Mouse (Mus musculus) liver, embryonic 15.5 days (tissue): Measurements from ENCODE around the gene Pde11a. TPM values are rescaled to one million over a fixed set of nuclear protein-coding genes. Genes with fewer than 3 reads are reported as not detected.

Experiments used
- ATAC-seq: fragments of 200-750 bp; cut with Nextera tagmentation; 2 replicates; pipeline ENCODE4 v1.8.0; 2017; ENCODE audit warnings: moderate number of reproducible peaks, mild to moderate bottlenecking, moderate library complexity; ENCODE audit not compliant: insufficient read depth
- H3K27ac ChIP-seq: fragments of 300-500 bp; sonication (generic); replicated peaks from 2 replicates; pipeline ENCODE4 v1.5.1; 2015; ENCODE audit warnings: mild to moderate bottlenecking, inconsistent platforms
- H3K27me3 ChIP-seq: fragments of 300-500 bp; sonication (generic); 2 replicates; pipeline ENCODE4 v1.6.1; 2015; ENCODE audit warnings: mild to moderate bottlenecking, inconsistent platforms
- H3K36me3 ChIP-seq: fragments of 300-500 bp; sonication (generic); replicated peaks from 2 replicates; pipeline ENCODE4 v1.6.1; 2015; ENCODE audit warnings: moderate library complexity, mild to moderate bottlenecking, inconsistent platforms
- H3K4me1 ChIP-seq: fragments of 300-500 bp; sonication (generic); replicated peaks from 2 replicates; pipeline ENCODE4 v1.6.1; 2015; ENCODE audit warnings: inconsistent platforms
- H3K4me2 ChIP-seq: fragments of 300-500 bp; sonication (generic); 2 replicates; pipeline ENCODE4 v1.6.1; 2015; ENCODE audit warnings: moderate library complexity, mild to moderate bottlenecking, inconsistent platforms
- H3K4me3 ChIP-seq: fragments of 300-500 bp; sonication (generic); replicated peaks from 2 replicates; pipeline ENCODE4 v1.5.1; 2015; ENCODE audit warnings: mild to moderate bottlenecking, inconsistent platforms
- H3K9ac ChIP-seq: fragments of 300-500 bp; sonication (generic); 2 replicates; pipeline ENCODE4 v1.6.1; 2015; ENCODE audit warnings: moderate library complexity, mild to moderate bottlenecking, inconsistent platforms
- H3K9me3 ChIP-seq: fragments of 300-500 bp; sonication (generic); replicated peaks from 2 replicates; pipeline ENCODE4 v1.6.1; 2016; ENCODE audit warnings: inconsistent platforms
- WGBS: fragments of 180-500 bp; shearing (Covaris S2); methylation state at CpG from one replicate; pipeline ENCODE4 v1.1.7; 2015; ENCODE audit warnings: mixed read lengths; ENCODE audit not compliant: insufficient replicate concordance; 5-methylcytosine and 5-hydroxymethylcytosine counted together
- polyA plus RNA-seq: library from polyadenylated mRNA; unstranded; fragments of >200 nt; fragmentation: Nextera tagmentation; extraction: Ambion mirVana; gene quantifications from 2 replicates; pipeline ENCODE4 v1.2.1, GENCODE M21; 2015

Gene Pde11a
- polyA plus RNA-seq, 1 experiment from 2014 or later, result not detected

GRCm38 (mm10) chr2:76162822-76163221 is 175.8 kb downstream of the Pde11a start:
- H3K9ac ChIP-seq, result no peak overlapping the region
- H3K4me1 ChIP-seq, result no peaks in the 10 kb centered on the region
- ATAC-seq, result no peak
- H3K27me3 ChIP-seq, result no peaks in the 10 kb centered on the region
- WGBS, result 54% methylated on average over 4 of the region's 4 CpGs
- no peaks in the 10 kb centered on the region for H3K9me3 ChIP-seq
- no peak overlapping the region for H3K4me3 ChIP-seq
- no peak overlapping the region for H3K27ac ChIP-seq
- H3K4me2 ChIP-seq, result no peak overlapping the region
- no peaks in the 10 kb centered on the region for H3K36me3 ChIP-seq

- Histone ChIP-seq H3K27ac (no peak overlapping the region), H3K4me3 (no peak overlapping the region), H3K9me3 (no peaks in the 10 kb centered on the region), H3K4me2 (no peak overlapping the region), H3K27me3 (no peaks in the 10 kb centered on the region), H3K36me3 (no peaks in the 10 kb centered on the region), H3K9ac (no peak overlapping the region), H3K4me1 (no peaks in the 10 kb centered on the region)
- ATAC-seq, result no peak
- WGBS, result 56% methylated on average over 2 of the region's 2 CpGs
These were observed 179.6 kb downstream of the Pde11a start for GRCm38 (mm10) chr2:76158973-76159372.

DNA sequence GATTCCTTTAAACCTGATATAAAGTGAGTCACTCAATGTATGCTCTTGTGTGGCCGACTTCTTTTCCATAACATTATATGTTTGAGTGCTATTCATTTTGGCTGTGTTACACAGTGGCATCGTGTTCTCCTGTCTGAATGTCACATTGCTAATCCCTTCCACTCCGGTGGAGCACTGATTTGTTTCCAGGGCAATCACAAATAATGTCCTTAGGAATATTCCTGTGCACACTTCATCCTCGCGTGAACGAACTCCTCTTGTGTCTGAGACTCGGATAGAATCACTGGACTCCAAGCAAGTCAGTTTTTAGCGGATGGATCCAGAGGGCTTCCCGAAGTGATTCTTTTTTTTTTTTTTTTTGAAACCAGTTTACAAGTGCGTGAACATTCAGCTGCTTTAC is 197.4 kb downstream of the Pde11a start:
- no peak overlapping the region for H3K9ac ChIP-seq
- no peaks in the 10 kb centered on the region for H3K36me3 ChIP-seq
- no peak overlapping the region for H3K4me2 ChIP-seq
- H3K9me3 ChIP-seq, result no peaks in the 10 kb centered on the region
- 68% methylated on average over 10 of the region's 10 CpGs for WGBS
- H3K27ac ChIP-seq, result no peak overlapping the region
- no peaks in the 10 kb centered on the region for H3K27me3 ChIP-seq
- H3K4me3 ChIP-seq, result no peak overlapping the region
- H3K4me1 ChIP-seq, result no peaks in the 10 kb centered on the region
- no peak for ATAC-seq

GRCm38 (mm10) chr2:76132983-76133382 is 205.6 kb downstream of the Pde11a start:
- no peak for ATAC-seq
- no peak overlapping the region for H3K9ac ChIP-seq
- no peaks in the 10 kb centered on the region for H3K4me1 ChIP-seq
- 16% methylated on average over 3 of the region's 3 CpGs for WGBS
- no peak overlapping the region for H3K27ac ChIP-seq
- no peaks in the 10 kb centered on the region for H3K27me3 ChIP-seq
- H3K9me3 ChIP-seq, result no peaks in the 10 kb centered on the region
- H3K4me3 ChIP-seq, result no peak overlapping the region
- H3K36me3 ChIP-seq, result no peaks in the 10 kb centered on the region
- H3K4me2 ChIP-seq, result no peak overlapping the region

- H3K4me1 ChIP-seq, result no peaks in the 10 kb centered on the region
- no peaks in the 10 kb centered on the region for H3K9me3 ChIP-seq
- no peak overlapping the region for H3K27ac ChIP-seq
- no peaks in the 10 kb centered on the region for H3K36me3 ChIP-seq
- H3K9ac ChIP-seq, result no peak overlapping the region
- no peaks in the 10 kb centered on the region for H3K27me3 ChIP-seq
- ATAC-seq, result no peak
- H3K4me2 ChIP-seq, result no peak overlapping the region
- no peak overlapping the region for H3K4me3 ChIP-seq
- WGBS, result 44% methylated on average over 12 of the region's 12 CpGs
These were observed 208.5 kb downstream of the Pde11a start for GRCm38 (mm10) chr2:76129933-76130627.

- no peaks in the 10 kb centered on the region for H3K27me3 ChIP-seq
- no peak overlapping the region for H3K4me3 ChIP-seq
These were observed 209.5 kb downstream of the Pde11a start for GRCm38 (mm10) chr2:76129058-76129437.

GRCm38 (mm10) chr2:76128105-76129057 is 210.2 kb downstream of the Pde11a start:
- WGBS, result 38% methylated on average over 9 of the region's 9 CpGs
- Histone ChIP-seq H3K36me3 (no peaks in the 10 kb centered on the region), H3K27ac (no peak overlapping the region), H3K9me3 (no peaks in the 10 kb centered on the region), H3K27me3 (no peaks in the 10 kb centered on the region), H3K4me3 (no peak overlapping the region), H3K4me1 (no peaks in the 10 kb centered on the region), H3K4me2 (peak overlapping the region; percentile 25; the same call in 1 of the 2 replicates), H3K9ac (no peak overlapping the region)
- ATAC-seq, result no peak

More at GRCm38 (mm10) chr2:76129058-76129437, 209.5 kb downstream of the Pde11a start:
- WGBS, result 25% methylated on average over 8 of the region's 8 CpGs
- H3K4me2 ChIP-seq, result peak overlapping the region; percentile 25; the same call in 1 of the 2 replicates
- no peak overlapping the region for H3K27ac ChIP-seq
- no peaks in the 10 kb centered on the region for H3K36me3 ChIP-seq
- H3K4me1 ChIP-seq, result no peaks in the 10 kb centered on the region
- no peak for ATAC-seq
- H3K9me3 ChIP-seq, result no peaks in the 10 kb centered on the region
- no peak overlapping the region for H3K9ac ChIP-seq

GRCm38 (mm10) chr2:76126651-76127050 is 211.9 kb downstream of the Pde11a start:
- H3K9me3 ChIP-seq, result no peaks in the 10 kb centered on the region
- H3K9ac ChIP-seq, result no peak overlapping the region
- no peak overlapping the region for H3K27ac ChIP-seq
- no peak for ATAC-seq
- H3K4me1 ChIP-seq, result no peaks in the 10 kb centered on the region
- H3K27me3 ChIP-seq, result no peaks in the 10 kb centered on the region
- no peaks in the 10 kb centered on the region for H3K36me3 ChIP-seq
- H3K4me3 ChIP-seq, result no peak overlapping the region
- 76% methylated on average over 6 of the region's 6 CpGs for WGBS
- H3K4me2 ChIP-seq, result no peak overlapping the region

GRCm38 (mm10) chr2:76124821-76125220 is 213.8 kb downstream of the Pde11a start:
- Histone ChIP-seq H3K27ac (no peak overlapping the region), H3K27me3 (no peaks in the 10 kb centered on the region), H3K4me1 (no peaks in the 10 kb centered on the region), H3K4me2 (no peak overlapping the region), H3K4me3 (no peak overlapping the region), H3K9ac (no peak overlapping the region), H3K36me3 (no peaks in the 10 kb centered on the region), H3K9me3 (no peaks in the 10 kb centered on the region)
- 69% methylated on average over 6 of the region's 6 CpGs for WGBS
- no peak for ATAC-seq

- Histone ChIP-seq H3K27ac (no peak overlapping the region), H3K36me3 (no peaks in the 10 kb centered on the region), H3K4me1 (no peaks in the 10 kb centered on the region), H3K9me3 (no peaks in the 10 kb centered on the region), H3K9ac (no peak overlapping the region), H3K4me3 (no peak overlapping the region), H3K27me3 (no peaks in the 10 kb centered on the region), H3K4me2 (no peak overlapping the region)
- 39% methylated on average over 6 of the region's 6 CpGs for WGBS
- no peak for ATAC-seq
These were observed 216.4 kb downstream of the Pde11a start for GRCm38 (mm10) chr2:76122167-76122566.

GRCm38 (mm10) chr2:76119848-76120247 is 218.7 kb downstream of the Pde11a start:
- no peaks in the 10 kb centered on the region for H3K4me1 ChIP-seq
- no peak overlapping the region for H3K4me2 ChIP-seq
- no peak for ATAC-seq
- H3K9ac ChIP-seq, result no peak overlapping the region
- H3K4me3 ChIP-seq, result no peak overlapping the region
- H3K27me3 ChIP-seq, result no peaks in the 10 kb centered on the region
- no peak overlapping the region for H3K27ac ChIP-seq
- no peaks in the 10 kb centered on the region for H3K36me3 ChIP-seq
- no peaks in the 10 kb centered on the region for H3K9me3 ChIP-seq
- 42% methylated on average over 2 of the region's 2 CpGs for WGBS
